Mouse (Mus musculus): Measurements from ENCODE around the gene Prcd.
"Not testable (repeated sequence)": the region's sequence is repeated elsewhere in the genome, so short reads cannot be mapped to it uniquely, and the experiment has no call there.

Prcd gene

GRCm38 (mm10) chr11:116653234-116653633 is at the start of gene Prcd:
Gene Prcd (plus strand): TSS chr11:116653534.
- DNase-seq (ENCODE audit: low spot score), result no peak

DNA sequence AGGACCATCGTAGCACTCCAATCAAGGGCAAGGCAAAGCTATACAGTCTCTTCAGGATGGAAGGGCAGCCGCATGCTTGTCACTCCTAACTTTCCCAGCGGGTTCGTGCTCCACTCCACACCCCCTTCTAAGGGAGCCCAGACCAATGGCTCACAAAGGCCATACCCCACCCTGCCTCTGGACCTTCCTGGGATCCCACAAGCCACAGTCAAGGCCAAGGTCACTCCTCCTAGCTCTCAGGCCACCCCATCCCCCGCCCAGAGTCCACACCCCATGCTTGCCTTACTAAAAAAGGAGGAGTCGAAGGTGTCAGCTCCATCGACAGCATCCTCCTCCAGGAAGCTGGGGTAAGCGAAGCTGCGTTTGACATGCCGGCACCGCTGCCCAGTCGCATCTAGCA is 49.2 kb upstream of the Prcd start:
- DNase-seq (ENCODE audit: low spot score), result no peak

DNA sequence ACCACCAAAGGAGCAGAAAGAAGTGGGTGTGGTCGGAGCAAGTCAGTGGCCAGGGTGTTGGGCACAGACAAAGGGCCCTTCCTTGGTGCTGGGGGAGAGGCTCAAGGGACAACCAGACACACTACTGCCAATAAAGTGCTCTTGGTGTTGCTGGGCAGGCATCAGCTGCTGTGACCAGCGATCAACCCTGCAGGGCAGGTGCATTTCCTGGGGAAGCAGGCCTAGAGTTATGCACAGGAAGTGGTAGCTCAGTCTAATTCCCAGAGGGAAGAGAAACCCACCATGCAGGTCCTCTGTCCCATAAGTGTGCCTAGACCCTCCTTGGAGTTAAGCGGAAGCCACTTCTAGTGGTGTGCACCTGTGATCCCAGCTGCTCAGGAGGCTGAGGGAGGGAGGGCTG is 45.6 kb upstream of the Prcd start:
- no peak for DNase-seq (ENCODE audit: low spot score)

DNA sequence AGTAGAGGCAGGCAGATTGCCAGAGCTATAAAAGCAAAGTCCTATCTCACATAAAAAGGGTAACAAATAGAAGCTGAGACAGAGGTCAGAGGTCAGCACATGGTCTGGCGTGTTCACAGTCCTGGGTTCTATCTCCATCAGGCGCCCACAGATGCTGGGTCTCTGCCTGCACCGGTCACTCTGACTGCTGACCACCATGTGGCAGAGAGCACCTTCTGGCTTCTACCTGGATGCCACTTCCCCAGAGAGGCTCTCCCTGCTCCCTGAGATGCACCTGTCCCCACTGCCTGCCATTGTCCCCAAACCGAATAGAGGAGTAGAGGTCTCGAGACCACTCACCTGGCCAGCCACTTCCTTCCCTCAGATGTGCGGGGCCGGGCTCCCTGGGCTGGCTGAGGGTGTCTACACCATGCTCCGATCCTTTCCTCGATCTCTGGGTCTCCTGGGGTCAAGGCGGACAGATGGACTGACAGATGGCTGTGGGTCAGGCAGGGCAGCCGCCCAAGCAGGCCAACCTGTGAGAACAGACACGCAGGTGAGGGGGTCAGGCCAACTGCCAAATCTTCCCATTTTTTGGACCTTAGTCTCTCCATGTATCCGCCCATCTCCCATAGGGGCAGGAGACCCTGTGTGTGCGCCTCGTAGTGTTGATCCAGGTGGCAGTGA is 43.2 kb upstream of the Prcd start:
- no peak for DNase-seq (ENCODE audit: low spot score)

DNA sequence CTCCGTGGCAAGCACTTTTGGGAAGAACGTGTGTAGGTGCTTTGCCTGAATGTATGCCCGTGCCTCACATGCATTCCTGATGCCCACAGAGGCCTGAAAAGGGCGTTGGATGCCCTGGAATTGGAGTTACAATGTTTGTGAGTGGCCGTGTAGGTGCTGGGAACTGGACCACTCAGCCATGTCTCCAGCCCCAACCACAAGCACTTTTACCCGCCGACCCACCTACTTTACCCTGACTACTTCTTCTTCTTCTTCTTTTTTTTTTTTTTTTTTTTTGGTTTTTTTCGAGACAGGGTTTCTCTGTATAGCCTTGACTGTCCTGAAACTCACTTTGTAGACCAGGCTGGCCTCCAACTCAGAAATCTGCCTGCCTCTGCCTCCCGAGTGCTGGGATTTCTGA is 42.2 kb upstream of the Prcd start:
- not testable (repeated sequence) for DNase-seq (ENCODE audit: low spot score)

DNA sequence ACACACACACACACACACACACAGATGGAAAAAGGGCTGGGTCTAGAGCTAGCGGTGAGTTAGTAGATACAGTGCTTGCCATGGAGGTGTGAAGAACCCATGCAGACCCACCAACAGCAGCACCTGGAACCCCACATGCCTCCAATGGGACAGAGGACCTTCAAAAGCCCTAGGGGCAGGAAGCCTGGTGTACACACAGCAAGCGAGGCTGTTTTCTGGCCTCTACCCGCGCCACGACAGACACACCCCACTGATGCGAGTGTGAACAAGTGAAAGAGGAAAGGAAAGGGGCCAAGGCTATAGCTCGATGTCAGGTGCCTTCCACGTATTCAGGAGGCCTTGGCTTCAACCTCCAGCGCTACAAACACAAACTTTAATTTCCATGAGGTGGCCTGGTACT is 41.5 kb upstream of the Prcd start:
- no peak for DNase-seq (ENCODE audit: low spot score)

DNA sequence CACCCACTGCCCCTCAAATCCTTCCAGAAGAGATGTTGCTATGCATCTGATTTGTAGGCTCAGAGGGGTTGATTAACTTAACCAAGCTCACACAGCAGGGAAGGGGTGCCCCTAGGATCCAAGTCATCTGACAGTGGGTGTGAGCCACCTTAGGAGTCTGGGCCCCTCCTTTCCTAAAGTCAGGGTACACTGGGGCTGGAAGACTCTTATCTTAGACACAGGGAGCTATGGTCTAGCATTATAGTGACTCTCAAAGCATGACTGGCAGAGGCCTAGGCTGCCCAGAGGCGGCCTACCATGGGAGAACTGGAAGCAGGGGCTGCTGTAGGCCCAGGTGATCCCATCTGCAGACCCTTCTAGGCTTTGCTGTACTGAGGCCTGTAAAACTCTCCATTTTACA is 40.8 kb upstream of the Prcd start:
- no peak for DNase-seq (ENCODE audit: low spot score)

- no peak for DNase-seq (ENCODE audit: low spot score)
Measured at GRCm38 (mm10) chr11:116613234-116613633, 40.1 kb upstream of the Prcd start.

DNA sequence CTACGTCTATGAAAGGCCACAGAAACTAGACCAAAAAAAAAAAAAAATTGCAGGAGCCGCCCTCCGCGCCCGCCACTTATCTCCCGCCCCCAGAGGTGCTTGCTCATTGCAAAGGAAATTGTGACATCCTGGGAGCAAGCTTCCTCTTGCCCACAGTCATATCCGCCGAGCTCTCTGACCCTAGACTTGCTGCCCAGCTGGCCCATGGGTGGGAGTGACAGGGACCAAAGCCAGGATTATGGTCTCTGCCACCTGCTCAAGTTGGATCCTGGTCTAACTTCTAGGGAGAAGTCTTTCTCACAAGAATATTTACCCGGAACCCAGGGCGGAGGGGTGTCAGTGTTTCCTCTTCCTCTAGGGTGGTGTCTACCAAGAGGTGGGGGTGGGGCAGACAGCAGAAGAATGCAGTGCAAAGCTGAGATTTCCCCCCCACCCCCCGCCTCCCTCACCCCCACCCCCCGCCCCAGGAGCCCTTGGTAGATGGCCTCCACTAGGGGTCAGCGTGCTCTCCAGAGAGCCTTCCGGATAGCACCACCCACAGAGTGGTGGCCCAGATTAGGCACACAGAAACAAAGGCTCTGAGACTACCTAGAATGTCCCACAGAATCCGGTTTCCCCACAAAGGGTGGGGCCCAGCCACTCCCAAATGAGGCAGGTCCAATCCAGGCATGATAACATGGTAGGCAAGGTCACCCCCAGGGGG is 37.4 kb upstream of the Prcd start:
- peak; percentile 60 for DNase-seq (ENCODE audit: low spot score)

DNA sequence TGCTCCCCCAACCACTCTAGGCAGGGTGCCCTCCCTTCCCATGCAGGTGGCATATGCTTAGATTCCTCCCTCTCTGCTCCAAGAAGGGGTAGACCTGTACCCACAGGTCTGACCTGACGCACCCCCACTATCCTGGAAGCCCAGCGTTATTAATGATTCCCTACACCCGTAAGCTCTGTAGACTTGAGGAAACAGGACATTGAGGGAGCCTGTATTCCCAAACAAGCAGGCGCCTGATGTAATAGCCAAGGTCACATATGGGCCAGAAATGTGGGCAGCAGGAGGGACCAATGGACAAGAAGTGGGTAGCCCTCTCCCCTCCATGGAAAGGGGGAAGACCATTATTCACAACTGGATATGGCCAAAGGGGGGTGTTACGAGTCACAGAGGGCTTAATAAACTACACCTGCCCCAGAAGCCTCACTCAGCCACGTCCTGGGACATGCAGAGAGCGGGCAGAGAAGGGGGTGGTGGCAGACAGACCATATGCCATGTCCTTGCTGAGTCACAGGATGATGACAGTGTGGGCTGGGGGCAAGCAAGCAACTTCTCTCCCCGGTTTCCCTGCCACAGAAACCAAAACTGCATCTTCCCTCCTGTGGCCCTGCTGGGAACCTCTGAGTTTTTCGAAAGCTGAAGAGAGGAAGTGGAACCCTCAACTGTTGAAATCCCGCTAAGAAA is 36.8 kb upstream of the Prcd start:
- DNase-seq (ENCODE audit: low spot score), result no peak

DNA sequence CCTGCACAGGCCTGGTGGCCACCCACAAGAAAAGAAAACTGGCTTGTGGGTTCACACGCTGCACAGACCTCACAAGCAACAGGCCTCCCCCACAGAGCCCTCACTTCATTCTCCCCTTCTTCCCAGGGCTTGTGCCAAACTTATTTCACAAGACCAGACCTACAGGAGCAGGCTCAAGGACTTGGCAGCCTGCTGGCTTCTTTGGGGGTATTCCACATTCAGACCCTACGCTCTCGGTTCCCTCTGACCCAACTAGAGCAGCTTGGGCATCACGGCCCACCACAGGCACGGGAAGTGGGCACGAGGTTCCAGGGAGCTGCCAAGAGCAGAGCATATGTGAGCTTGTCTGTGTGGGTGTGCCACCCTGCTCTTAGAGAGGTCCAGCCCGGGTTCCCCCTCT is 35.7 kb upstream of the Prcd start:
- no peak for DNase-seq (ENCODE audit: low spot score)

DNA sequence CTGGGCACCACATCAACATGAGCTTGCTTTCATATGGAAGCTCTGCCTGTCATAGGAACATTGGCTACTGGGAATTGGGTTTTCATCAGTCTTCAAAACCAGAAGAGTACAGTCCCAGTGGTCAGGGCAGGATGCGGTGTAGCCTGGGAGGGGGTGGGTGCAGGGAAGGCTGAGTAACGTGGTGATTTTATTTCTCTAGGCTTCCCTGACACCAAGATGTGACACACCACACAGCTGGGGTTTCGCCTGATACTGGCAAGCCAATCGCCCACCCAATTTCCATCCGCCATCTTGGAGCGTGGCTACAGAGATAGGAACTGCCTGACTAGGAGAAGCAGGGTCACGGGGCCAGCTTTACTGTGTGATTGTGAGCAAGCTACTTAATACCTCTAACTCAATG is 34.7 kb upstream of the Prcd start:
- DNase-seq (ENCODE audit: low spot score), result no peak

- DNase-seq (ENCODE audit: low spot score), result no peak
Measured at GRCm38 (mm10) chr11:116619156-116619555, 34.2 kb upstream of the Prcd start.

GRCm38 (mm10) chr11:116619561-116619960 is 33.8 kb upstream of the Prcd start:
- no peak for DNase-seq (ENCODE audit: low spot score)

GRCm38 (mm10) chr11:116620073-116620472 is 33.3 kb upstream of the Prcd start:
- DNase-seq (ENCODE audit: low spot score), result no peak

GRCm38 (mm10) chr11:116620559-116621253 is 32.6 kb upstream of the Prcd start:
- no peak for DNase-seq (ENCODE audit: low spot score)

- DNase-seq (ENCODE audit: low spot score), result peak; percentile 84
Measured at GRCm38 (mm10) chr11:116621258-116621704, 32.1 kb upstream of the Prcd start.

DNA sequence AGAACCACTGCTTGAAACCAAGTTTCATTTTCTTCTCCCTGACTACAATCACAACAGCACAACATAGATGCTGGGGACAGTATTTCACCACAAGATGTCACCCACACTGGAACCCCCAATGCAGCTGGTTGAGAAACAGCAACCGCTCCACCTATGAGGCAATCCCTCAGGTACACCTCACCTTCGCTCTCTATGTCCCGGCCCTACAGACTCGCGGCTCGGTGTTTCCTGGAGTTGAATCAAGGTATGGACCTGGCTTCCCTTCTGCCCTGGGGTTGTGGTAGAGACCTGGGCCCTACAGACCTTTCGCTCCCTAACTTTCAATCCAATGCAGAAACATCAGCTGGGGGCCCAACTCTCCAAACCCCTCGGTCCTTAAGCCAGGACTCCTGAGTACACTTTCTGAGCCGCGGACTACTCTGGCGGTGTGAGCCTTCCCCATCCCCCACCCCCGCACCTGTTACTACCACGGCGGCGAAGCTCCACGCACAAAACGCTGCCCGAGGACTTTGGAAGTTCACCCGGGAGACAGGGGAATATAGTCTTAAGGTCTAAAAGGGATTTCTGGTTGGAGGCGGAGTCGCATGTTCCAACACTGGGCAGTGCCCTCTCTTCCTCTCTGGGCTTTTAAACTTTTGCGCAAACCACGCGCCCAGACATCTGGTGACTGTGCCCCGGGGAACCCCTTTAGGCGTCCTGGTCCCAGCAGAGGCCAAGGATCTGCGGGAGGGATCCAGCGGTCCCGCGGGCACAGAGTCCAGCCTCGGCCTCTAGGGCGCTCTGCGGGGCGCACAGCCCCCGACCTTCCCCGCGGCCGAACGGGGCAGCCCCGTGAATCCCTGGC is 29.8 kb upstream of the Prcd start:
- DNase-seq (ENCODE audit: low spot score), result peak; percentile 25

GRCm38 (mm10) chr11:116624131-116624832 is 29.1 kb upstream of the Prcd start:
- DNase-seq (ENCODE audit: low spot score), result peak; percentile 90

DNA sequence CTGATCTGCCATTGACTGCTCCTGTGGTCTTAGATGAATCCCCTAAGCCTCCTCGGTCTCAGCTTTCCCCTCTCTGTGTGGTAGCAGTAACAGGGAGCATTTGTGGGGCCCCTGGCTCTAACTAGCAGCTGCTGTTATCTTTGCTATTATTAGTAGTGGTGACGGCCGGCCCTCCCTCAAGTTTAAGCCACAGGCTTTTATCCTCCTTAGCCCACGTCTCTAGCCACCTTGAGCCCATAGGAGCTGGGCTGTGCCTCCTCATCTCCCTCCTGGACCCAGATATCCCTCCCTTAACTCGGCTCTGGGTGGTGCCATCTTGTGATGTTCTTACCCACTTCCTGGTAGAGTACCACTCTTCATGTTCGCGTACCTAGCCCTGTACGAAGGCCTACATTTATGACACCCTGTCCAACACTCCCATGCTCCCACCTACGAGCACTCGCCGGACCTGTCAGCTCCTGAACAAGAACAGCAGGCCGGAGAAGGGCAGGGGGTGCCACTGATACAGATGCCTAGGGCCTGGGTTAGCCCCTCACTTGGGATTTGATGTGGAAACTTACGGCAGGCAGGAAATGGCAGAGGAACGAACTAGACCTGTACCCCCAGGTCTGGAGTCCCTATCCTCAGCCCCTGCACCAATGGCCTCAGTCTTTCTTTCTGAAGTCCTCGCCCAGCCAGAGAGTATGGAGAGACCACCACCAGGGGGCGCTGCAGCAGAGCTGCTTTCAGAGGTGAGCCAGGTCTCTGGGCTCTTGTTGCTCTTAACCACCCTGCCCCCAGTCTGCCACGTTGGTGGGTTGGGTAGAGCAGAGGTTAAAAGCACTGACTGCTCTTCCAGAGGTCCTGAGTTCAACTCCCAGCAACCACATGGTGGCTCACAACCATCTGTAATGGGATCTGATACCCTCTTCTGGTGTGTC is 28.0 kb upstream of the Prcd start:
- no peak for DNase-seq (ENCODE audit: low spot score)
